Mouse (Mus musculus) CH12.LX (cell line): ENCODE data around the gene Gm20547.

ENCODE experiments used
- CTCF ChIP-seq, 2 experiments: IDR thresholded peaks in 1 of 2; conservative IDR thresholded peaks in 1 of 2; 2 replicates each; pipeline ENCODE4 v1.5.1; 2011 to 2012; ENCODE audit warnings: low read depth in 2 of 2, low read length in 2 of 2, improper control_type of control experiment in 1 of 2, inconsistent platforms in 1 of 2, mild to moderate bottlenecking in 1 of 2, moderate library complexity in 1 of 2
- EP300 ChIP-seq: IDR thresholded peaks from 2 replicates; pipeline ENCODE4 v1.6.1; 2011; ENCODE audit warnings: low read length, improper control_type of control experiment
- SMC3 ChIP-seq: IDR thresholded peaks from 2 replicates; pipeline ENCODE4 v1.6.1; 2011; ENCODE audit warnings: low read depth, low read length, improper control_type of control experiment

DNA sequence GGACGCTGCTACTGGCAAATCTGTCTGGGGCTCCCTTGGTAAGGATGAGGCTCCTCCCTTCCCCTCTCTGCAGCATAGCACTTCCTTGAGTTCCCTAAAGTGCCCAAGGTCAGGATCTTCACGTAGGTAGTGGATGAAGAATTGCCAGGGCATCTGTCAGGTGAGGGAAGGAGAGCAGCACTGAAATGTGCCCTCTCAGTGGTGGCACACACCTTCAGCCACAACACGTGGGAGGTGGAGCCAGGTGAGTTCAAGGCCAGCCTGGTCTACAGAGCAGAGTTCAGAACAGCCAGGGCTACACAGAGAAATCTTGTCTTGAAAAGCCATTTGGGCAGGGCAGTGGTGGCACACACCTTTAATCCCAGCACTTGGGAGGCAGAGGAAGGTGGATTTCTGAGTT is 27.1 kb downstream of the Gm20547 start:
- TF ChIP-seq SMC3 (no peak), EP300 (no peak), CTCF (conservative IDR thresholded peaks at IDR 0.05 in 1 of 2, IDR thresholded peaks at IDR 0.05 in 1 of 2; ENCODE audit: low read depth in 2 of 2, low read length in 2 of 2) (no peak)
